Mouse (Mus musculus): ENCODE measurements at regions not wholly inside any gene's neighbourhood (a gene's known extent, or its start where the extent isn't known, plus 50 kb on each side); places are given as distances from the start of the nearest gene placed in this dataset.

- Histone ChIP-seq H3K4me1 (ENCODE audit: control insufficient read depth, insufficient read depth, low read length) (no peaks in the 10 kb centered on the region), H3K27me3 (replicated peaks; ENCODE audit: control insufficient read depth, insufficient read depth, low read length) (no peaks in the 10 kb centered on the region), H3K4me3 (ENCODE audit: insufficient read depth, low read depth, low read length) (no peak overlapping the region), H3K27ac (ENCODE audit: insufficient read depth, low read depth, low read length) (no peak overlapping the region), H3K36me3 (ENCODE audit: control insufficient read depth, insufficient read depth, low read length) (no peaks in the 10 kb centered on the region)
- no peak for TF ChIP-seq CTCF (conservative IDR thresholded peaks at IDR 0.05; ENCODE audit: insufficient read depth, insufficient read length, low read depth, low read length)
- no peak for TF ChIP-seq POLR2A (IDR thresholded peaks at IDR 0.05; ENCODE audit: low read depth, low read length)
- 30% methylated on average over 3 of the region's 3 CpGs for WGBS
- DNase-seq, result no peak
Observed at GRCm38 (mm10) chr16:76830371-76830770, 183.1 kb upstream of the Usp25 start.

- H3K4me3 ChIP-seq (ENCODE audit: insufficient read depth, low read depth, low read length), result no peak overlapping the region
- no peaks in the 10 kb centered on the region for H3K36me3 ChIP-seq (ENCODE audit: control insufficient read depth, insufficient read depth, low read length)
- TF ChIP-seq POLR2A (IDR thresholded peaks at IDR 0.05; ENCODE audit: low read depth, low read length) (no peak), CTCF (conservative IDR thresholded peaks at IDR 0.05; ENCODE audit: insufficient read depth, insufficient read length, low read depth, low read length) (no peak)
- H3K27me3 ChIP-seq (replicated peaks; ENCODE audit: control insufficient read depth, insufficient read depth, low read length), result no peaks in the 10 kb centered on the region
- H3K27ac ChIP-seq (ENCODE audit: insufficient read depth, low read depth, low read length), result no peak overlapping the region
- no peak for DNase-seq
- H3K4me1 ChIP-seq (ENCODE audit: control insufficient read depth, insufficient read depth, low read length), result no peaks in the 10 kb centered on the region
- WGBS, result 88% methylated on average over 7 of the region's 7 CpGs
Observed at GRCm38 (mm10) chr16:76827674-76828441, 185.6 kb upstream of the Usp25 start.

- no peaks in the 10 kb centered on the region for H3K27me3 ChIP-seq (replicated peaks; ENCODE audit: control insufficient read depth, insufficient read depth, low read length)
- TF ChIP-seq POLR2A (IDR thresholded peaks at IDR 0.05; ENCODE audit: low read depth, low read length) (no peak), CTCF (conservative IDR thresholded peaks at IDR 0.05; ENCODE audit: insufficient read depth, insufficient read length, low read depth, low read length) (no peak)
- no peaks in the 10 kb centered on the region for H3K4me1 ChIP-seq (ENCODE audit: control insufficient read depth, insufficient read depth, low read length)
- WGBS, result 96% methylated on average over 10 of the region's 10 CpGs
- no peak overlapping the region for H3K4me3 ChIP-seq (ENCODE audit: insufficient read depth, low read depth, low read length)
- no peaks in the 10 kb centered on the region for H3K36me3 ChIP-seq (ENCODE audit: control insufficient read depth, insufficient read depth, low read length)
- no peak for DNase-seq
- H3K27ac ChIP-seq (ENCODE audit: insufficient read depth, low read depth, low read length), result no peak overlapping the region
Observed at GRCm38 (mm10) chr16:76821261-76821660, 192.2 kb upstream of the Usp25 start.

GRCm38 (mm10) chr16:76816056-76816885, 197.2 kb upstream of the Usp25 start:
- 76% methylated on average over 17 of the region's 17 CpGs for WGBS
- peak; percentile 13 for DNase-seq
- Histone ChIP-seq H3K27ac (ENCODE audit: insufficient read depth, low read depth, low read length) (no peak overlapping the region), H3K36me3 (ENCODE audit: control insufficient read depth, insufficient read depth, low read length) (no peaks in the 10 kb centered on the region), H3K4me3 (ENCODE audit: insufficient read depth, low read depth, low read length) (no peak overlapping the region), H3K4me1 (ENCODE audit: control insufficient read depth, insufficient read depth, low read length) (no peaks in the 10 kb centered on the region), H3K27me3 (replicated peaks; ENCODE audit: control insufficient read depth, insufficient read depth, low read length) (no peaks in the 10 kb centered on the region)
- no peak for TF ChIP-seq CTCF (conservative IDR thresholded peaks at IDR 0.05; ENCODE audit: insufficient read depth, insufficient read length, low read depth, low read length)
- TF ChIP-seq POLR2A (IDR thresholded peaks at IDR 0.05; ENCODE audit: low read depth, low read length), result no peak

GRCm38 (mm10) chr16:76803725-76804124, 209.8 kb upstream of the Usp25 start:
- Histone ChIP-seq H3K4me3 (ENCODE audit: insufficient read depth, low read depth, low read length) (no peak overlapping the region), H3K27me3 (replicated peaks; ENCODE audit: control insufficient read depth, insufficient read depth, low read length) (no peaks in the 10 kb centered on the region), H3K4me1 (ENCODE audit: control insufficient read depth, insufficient read depth, low read length) (no peaks in the 10 kb centered on the region), H3K27ac (ENCODE audit: insufficient read depth, low read depth, low read length) (no peak overlapping the region), H3K36me3 (ENCODE audit: control insufficient read depth, insufficient read depth, low read length) (no peaks in the 10 kb centered on the region)
- DNase-seq, result peak; percentile 54
- 30% methylated on average over 3 of the region's 3 CpGs for WGBS
- peak; percentile 65 for TF ChIP-seq CTCF (conservative IDR thresholded peaks at IDR 0.05; ENCODE audit: insufficient read depth, insufficient read length, low read depth, low read length)
- TF ChIP-seq POLR2A (IDR thresholded peaks at IDR 0.05; ENCODE audit: low read depth, low read length), result no peak

GRCm38 (mm10) chr16:76786405-76787155, 226.9 kb upstream of the Usp25 start:
- peak; percentile 89 for TF ChIP-seq CTCF (conservative IDR thresholded peaks at IDR 0.05; ENCODE audit: insufficient read depth, insufficient read length, low read depth, low read length)
- TF ChIP-seq POLR2A (IDR thresholded peaks at IDR 0.05; ENCODE audit: low read depth, low read length), result no peak
- peak; percentile 87 for DNase-seq
- Histone ChIP-seq H3K4me3 (ENCODE audit: insufficient read depth, low read depth, low read length) (no peak overlapping the region), H3K36me3 (ENCODE audit: control insufficient read depth, insufficient read depth, low read length) (no peaks in the 10 kb centered on the region), H3K27me3 (replicated peaks; ENCODE audit: control insufficient read depth, insufficient read depth, low read length) (no peaks in the 10 kb centered on the region), H3K4me1 (ENCODE audit: control insufficient read depth, insufficient read depth, low read length) (no peaks in the 10 kb centered on the region), H3K27ac (ENCODE audit: insufficient read depth, low read depth, low read length) (no peak overlapping the region)
- 71% methylated on average over 6 of the region's 6 CpGs for WGBS

All from kidney, adult 2 months (tissue).